Mouse (Mus musculus) thymus, postnatal 10 days (tissue): ENCODE results near the gene Fam162a.
"Not testable (repeated sequence)": the region's sequence is repeated elsewhere in the genome, so short reads cannot be mapped to it uniquely, and the experiment has no call there.

Experiments used
- DNase-seq, 2 experiments: peaks; one replicate each; pipeline ENCODE4 v3.0.0; 2021; ENCODE audit warnings: low spot score in 2 of 2

Fam162a gene

GRCm38 (mm10) chr16:36071450-36072379, at the start of gene Fam162a, which contains the start of gene Ccdc58:
Fam162a (minus strand) TSS chr16:36071594.
Ccdc58 (plus strand) TSS chr16:36071685.
- peak; percentile 87 to 93 for DNase-seq

DNA sequence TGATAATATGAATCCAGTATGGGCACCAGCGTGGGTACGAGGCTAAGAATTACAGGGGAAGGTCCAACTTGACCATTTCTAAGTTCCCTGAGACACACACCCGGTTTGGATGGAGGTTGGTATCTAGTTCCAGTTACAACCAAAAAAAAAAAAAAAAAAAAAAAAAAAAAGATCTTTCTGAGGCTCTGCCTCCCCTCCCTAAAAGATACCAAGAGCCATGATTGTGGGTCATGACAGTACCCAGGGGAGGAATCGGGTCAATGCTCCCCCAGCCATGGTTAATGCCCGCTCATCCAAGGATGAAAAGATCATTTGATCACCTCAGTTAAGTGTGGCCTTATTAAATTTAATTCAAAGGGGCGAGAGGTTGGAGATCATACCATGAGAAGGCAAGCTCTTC, 44.4 kb upstream of the Fam162a start:
- DNase-seq: not testable (repeated sequence)

- DNase-seq: not testable (repeated sequence)
Measured at GRCm38 (mm10) chr16:36111486-36111885, 40.1 kb upstream of the Fam162a start.

DNA sequence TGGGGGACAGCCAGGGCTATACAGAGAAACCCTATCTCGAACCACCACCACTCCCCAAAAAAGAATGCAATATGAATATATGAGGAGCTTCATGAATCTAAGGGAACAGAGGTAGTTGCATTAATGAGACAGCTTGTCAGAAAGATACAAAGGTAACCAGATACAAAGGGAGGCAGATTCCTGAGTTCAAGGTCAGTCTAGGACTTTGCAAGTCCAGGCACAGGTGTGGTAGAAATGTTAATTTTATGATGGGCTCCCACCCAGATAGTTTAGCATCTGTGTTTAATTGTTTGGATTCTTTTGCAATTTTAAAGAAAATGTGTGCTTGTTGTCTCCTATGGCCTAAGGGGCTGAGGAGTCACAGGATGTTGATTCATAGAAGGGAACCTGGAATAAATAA, 30.8 kb upstream of the Fam162a start:
- no peak for DNase-seq

- DNase-seq: no peak
Measured at GRCm38 (mm10) chr16:36101526-36101925, 30.1 kb upstream of the Fam162a start.

DNA sequence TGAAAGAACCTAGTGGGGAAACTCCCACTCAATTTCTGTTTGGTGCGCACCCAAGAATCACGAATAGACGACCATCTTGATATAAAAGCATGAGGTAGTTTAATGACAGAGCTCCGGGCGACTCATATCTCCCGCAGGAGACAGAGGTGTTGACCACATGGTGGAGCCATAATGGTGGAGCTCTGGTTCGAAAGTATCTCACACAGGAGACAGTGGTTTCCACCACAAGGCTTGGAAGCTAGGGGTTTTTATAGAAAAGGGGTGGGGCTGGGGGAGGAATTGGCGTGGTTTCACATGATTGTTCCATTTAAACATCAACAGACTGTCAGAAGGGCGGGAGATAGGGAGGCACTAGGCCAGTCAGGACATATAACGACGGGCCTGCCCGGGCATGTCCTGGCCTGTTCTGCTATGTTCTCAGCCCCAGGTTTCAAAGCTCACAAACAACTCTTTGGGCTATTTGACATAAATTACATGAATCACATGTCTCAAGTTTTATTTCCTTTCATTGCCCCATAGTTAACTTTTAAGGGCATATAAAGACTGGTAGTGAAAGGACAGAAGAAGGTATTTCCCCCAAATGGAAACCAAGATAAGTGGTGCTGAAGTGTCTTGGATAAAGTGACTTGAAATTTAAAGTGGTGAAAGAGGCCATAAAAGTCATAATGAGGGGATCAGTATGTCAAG, 26.6 kb upstream of the Fam162a start:
- not testable (repeated sequence) for DNase-seq

DNA sequence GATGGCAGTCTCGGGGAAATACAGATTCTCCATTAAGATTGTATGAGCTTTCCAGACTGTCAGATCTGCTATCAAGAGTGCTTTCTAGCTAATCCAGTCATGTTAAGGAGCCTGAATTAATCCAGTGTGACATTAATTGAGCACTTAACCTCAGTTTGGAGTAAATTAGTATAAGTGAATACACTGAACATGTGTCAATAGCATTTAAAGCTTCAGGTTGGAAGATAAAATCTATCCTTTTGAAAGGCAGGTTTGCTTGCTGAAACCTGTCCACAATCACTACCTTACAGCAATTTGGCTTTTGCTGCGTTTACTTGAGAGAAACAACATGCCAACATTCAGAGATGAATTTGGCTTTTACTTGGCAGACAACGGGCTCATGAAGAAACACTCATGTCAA, 22.7 kb upstream of the Fam162a start:
- no peak for DNase-seq

DNA sequence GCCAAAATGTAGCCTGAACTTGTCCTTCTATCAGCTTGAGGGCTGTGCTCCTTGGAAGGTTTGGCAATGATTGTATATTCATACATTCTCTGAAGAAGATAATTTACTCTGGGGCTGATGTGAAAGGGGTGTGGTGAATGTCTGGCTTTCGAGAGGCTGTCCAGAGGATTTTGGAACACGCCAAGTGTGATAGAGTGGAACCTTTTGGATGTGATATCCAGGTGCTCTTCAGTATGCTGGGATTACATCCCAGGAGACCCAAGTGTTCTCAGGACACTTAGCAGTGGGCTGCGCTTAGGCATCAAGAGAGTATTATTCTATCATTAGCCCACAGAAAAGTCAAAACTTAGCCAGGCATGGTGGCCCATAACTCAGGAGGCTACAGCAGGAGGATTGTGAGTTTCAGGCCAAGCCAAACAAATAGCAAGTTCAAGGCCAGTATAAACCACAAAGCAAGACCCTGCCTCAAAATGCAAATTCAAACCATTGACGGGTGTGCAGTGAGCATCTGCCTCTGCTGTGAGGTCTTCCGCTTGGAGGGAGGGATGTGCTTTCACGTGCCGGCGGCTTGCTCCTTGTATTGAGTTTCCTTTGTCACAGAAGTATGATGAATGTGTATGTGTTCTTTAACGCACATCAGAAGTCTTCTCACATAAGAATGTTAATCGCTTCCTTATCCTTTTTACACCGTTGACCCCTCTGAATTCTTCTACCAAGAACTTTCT, 19.6 kb upstream of the Fam162a start:
- DNase-seq: no peak

DNA sequence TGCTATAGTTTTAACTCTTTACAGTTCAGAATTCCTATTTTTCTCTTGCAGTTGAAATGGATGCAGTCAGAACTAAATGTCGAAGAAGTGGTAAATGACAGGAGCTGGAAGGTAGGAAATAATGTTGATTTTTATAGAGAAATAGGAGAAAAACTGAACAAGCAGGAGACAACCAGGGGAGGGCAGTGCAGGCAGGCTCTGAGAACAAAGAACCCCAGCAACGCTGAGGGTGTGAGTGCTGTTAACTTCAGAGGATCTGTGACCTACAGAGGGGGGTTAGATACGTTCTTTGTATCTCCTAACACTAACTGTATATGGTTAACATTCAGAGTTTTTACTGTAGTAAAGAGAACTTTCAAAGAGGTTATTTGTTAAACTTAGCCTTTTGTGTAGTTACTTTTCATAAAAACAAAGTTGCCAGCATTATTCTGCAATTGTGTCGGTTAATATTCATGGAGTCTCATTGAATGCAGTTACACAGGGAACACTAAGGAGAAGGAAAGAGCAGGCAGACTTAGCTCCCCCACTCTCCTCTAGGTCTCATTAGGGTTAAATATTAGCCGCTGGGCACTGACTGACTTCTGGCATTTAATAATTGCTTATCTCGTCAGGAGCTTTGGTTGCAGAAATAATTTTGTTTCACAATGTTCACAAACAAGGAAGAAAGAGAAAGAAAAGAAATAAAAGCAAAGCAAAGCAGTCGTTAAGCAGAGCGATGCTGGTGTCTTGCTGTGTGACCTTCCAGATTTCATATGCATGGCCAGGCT, 18.6 kb upstream of the Fam162a start:
- DNase-seq: no peak

DNA sequence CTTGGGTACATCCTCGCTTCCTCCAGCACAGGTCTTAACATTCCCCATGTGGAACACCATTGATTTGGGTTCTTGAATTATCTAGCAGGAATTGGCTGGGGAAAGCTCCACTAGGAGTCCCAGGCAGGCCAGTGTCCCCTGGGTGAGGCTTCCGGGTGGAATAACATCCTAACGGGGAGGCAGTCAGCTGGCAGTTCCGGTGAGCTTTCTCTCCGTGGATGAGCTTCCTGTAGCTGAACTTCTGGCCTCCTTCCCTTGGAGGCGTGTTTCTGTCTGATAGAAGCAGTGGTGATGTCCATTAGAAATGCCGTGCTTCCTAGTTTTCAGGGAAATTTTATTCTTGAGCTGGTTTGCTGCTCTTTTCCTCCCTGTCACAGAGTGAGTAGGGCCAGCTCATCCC, 17.7 kb upstream of the Fam162a start:
- no peak for DNase-seq

- no peak for DNase-seq
Measured at GRCm38 (mm10) chr16:36087846-36088245, 16.5 kb upstream of the Fam162a start.

GRCm38 (mm10) chr16:36079916-36080315, 8.5 kb upstream of the Fam162a start:
- DNase-seq: no peak

DNA sequence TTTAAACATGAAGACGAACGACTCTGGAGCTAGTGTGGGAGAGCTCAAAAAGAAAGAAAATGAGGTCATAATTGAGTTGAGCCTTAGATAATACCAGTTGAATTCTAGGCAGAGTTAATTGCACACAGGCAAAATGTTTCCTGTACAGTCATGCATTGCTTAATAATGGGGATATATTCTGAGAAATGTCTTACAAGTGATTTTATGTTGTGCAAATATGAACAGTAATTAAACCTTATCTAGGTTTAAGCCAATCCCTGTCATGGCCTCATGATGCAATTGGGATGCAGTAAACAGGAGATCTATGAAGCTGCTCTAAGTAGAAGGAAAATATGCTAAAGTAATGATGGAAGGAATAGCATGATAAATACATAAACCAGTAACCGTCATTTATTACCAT, 3.4 kb upstream of the Fam162a start:
- no peak for DNase-seq

- DNase-seq: no peak
Measured at GRCm38 (mm10) chr16:36072410-36073011, 1.1 kb upstream of the Fam162a start.

DNA sequence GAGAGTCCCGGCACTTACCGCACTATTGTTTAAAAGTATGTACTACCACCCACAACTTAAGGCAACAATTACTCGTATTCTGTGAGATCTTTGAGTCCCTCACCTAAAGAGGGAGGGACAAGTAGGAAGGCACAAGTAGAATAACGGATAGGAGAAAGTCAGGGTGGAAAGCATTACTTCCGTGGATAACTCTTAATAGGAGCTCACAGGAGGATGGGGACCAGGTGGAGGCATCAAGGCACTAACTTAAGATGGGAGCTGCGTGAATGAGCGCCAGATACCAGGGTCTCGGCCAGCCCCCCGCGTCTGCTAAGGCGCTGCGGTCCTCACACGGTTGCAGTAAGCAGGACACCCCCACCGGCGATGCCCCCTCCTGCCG, 334 bp downstream of the Fam162a start:
- DNase-seq: no peak

- no peak for DNase-seq
Measured at GRCm38 (mm10) chr16:36069819-36070575, 1.4 kb downstream of the Fam162a start.

DNA sequence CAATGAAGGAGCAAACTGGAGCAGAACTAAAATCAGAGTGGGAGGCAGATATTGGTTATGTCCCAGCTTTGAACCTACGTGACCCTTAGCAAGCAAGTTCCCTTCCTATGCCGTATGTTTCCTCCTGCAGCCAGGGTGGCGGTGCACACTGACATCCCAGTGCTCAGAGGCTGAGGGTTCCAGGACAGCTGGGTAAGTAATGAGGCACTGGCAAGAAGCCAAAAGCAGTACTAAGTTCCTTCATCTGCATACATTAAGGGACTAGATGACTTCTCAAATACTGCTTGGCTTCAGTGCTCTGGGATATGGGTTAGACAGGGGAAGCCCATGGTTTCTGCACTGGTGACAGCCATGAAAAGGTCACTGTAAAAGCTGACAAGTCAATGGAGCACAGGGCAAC, 3.0 kb downstream of the Fam162a start:
- DNase-seq: no peak

GRCm38 (mm10) chr16:36067694-36068093, 3.7 kb downstream of the Fam162a start:
- DNase-seq: no peak

GRCm38 (mm10) chr16:36064904-36065303, 6.5 kb downstream of the Fam162a start:
- DNase-seq: no peak

GRCm38 (mm10) chr16:36063315-36063714, 8.1 kb downstream of the Fam162a start:
- no peak for DNase-seq
